Mouse (Mus musculus) liver, adult (tissue): ENCODE data around the gene Ptprm.

Source experiments
- GATA4 ChIP-seq: IDR thresholded peaks from 2 replicates; pipeline ENCODE4 v1.6.1; 2014; ENCODE audit warnings: mild to moderate bottlenecking, low read length; ENCODE audit not compliant: insufficient replicate concordance

Ptprm gene

GRCm38 (mm10) chr17:67125596-67125995 is 228.7 kb downstream of the Ptprm start:
- no peak for TF ChIP-seq GATA4

DNA sequence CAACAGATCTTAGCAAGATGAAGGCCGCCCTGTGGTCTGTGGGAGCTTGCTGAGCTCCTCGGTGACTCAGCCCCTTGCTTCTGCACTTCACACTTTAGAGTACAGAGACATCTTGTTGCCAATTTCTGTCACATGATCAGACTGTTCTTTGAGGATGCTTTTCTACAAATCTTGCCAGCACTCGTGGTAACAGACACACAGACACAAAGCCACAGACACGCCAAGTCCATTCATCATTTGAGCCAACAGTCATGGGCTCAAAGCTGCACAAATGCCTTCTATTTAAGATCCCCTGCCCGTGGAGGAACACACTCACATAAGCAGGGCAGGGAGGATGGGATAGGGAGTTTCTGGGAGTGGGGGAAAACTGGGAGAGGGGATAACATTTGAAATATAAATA is 230.0 kb downstream of the Ptprm start:
- TF ChIP-seq GATA4 = no peak

DNA sequence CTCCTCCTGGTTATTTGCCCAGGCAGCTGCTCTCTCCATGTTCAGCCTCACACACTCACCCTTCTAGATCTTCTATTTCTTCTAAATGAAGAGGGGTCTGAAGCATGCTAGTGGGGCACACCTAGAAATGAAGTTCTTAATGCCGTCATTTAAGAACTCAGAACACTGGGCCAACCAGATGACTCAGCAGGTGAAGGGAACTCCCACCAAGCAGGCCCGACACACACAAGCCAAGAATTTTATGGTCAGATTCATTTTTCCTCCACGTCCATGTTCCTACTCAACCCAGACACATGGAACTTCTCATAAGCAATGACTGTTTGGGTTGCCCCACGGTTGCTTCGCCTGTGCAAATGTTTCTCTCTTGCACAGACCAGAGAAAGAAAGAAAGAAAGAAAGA is 230.5 kb downstream of the Ptprm start:
- no peak for TF ChIP-seq GATA4

- TF ChIP-seq GATA4 = no peak
Observed at GRCm38 (mm10) chr17:67120863-67121262, 233.4 kb downstream of the Ptprm start.

DNA sequence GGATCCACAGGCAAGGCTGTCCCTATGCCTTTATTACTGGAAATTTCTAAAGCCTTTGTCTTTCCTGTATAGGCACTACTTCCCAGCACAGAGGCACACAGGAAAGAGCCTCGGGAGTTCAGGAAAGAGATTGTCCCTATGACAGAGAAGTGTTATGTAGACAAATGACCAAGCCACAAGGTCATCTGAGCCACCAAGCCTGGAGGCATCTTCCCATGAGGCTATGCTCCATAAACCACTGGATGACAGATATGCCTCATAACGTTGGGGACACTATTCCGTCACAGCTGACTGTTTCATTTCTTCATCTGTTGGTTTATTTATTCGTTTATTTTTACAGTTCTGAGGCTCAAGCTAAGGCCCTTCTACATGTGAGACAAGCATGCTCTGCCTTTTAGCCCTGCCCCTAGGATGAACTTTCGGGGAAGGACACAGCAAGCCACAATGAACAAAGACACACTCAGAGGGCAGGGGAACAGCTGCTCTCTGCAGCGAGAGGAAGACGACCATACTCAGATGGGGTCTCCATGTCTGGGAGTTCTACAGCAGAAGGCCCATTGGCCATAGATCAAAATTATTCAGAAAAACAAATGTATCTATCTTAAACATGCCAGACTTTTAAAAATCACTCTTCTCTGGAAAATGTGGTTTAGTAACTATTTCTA is 235.4 kb downstream of the Ptprm start:
- TF ChIP-seq GATA4 = no peak

DNA sequence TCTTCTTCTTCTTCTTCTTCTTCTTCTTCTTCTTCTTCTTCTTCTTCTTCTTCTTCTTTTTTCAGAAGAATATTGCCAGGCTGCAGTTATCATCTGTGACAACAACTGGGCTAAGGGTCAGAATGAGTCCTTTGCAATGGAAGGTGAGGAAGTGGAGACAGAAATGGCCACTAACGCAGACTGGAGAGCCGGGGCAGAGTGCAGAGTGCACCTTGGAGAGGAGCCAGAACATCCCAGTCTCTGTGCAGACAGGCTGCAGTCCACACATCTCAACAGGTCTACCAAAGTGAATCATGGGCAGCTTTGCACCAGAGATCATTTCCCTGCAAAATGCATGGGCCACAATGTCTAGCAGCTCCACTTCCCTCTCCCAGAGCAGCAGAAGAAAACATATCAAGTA is 239.4 kb downstream of the Ptprm start:
- TF ChIP-seq GATA4 = no peak

- TF ChIP-seq GATA4 = no peak
Observed at GRCm38 (mm10) chr17:67112679-67113078, 241.6 kb downstream of the Ptprm start.

GRCm38 (mm10) chr17:67106176-67106575 is 248.1 kb downstream of the Ptprm start:
- TF ChIP-seq GATA4 = no peak

GRCm38 (mm10) chr17:67102051-67102450 is 252.2 kb downstream of the Ptprm start:
- TF ChIP-seq GATA4 = no peak

- TF ChIP-seq GATA4 = no peak
Observed at GRCm38 (mm10) chr17:67090997-67091396, 263.3 kb downstream of the Ptprm start.

DNA sequence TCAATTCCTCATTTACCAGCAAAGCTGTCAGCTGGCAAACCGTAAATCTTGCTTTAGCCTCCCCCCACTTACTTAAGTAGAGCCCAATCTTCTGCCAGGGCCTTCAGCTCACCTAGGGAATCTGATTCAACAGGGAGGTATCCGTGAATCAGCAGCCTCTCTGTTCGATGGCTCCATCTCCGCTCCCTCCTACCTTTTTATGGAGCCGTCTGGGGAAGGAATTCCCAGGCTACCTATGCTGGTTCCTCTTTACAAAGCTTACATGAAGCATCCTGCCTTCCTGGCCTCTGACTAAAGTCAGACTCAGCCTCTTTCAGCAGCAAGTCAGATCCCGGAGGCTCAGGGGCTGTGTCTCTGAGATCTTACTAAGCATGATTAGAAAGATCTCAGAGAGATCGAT is 264.1 kb downstream of the Ptprm start:
- no peak for TF ChIP-seq GATA4

DNA sequence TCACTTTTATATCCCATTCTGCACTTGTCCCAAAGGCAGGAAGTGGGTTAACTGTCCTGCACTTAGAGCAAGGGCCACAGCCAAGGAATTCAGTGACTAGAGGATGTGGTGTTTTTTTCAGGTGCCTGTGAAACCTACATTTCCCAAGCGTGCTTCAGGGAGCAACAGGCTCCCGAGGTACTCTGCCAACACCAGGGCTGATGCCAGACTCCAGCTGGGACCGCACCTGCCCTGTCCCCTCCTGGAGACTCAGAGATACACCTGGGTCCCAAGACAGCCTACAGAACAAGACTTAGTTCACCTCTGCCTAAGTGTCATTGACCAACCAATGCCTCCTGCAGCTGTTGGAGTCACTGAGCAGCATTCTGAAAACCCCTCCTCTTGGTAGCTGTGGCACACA is 264.6 kb downstream of the Ptprm start:
- TF ChIP-seq GATA4 = no peak

DNA sequence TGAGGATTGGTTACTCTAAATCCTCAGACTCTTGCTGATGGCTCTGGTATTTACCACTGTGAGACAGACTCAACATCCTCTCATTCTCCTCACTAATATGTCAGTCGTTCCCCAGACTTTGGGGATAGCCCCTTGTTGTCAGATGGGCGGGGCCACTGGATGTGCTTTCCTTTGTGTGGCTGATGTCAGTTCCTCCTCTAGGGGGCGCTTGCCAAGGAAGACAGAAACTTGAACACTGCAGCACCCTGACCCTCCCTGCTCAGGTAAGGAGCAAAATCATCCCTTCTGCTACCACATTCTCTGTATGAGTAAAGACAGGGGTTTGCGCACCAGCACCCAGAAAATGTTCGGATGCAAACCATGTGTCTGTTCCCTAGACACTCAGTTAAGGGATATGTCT is 266.7 kb downstream of the Ptprm start:
- no peak for TF ChIP-seq GATA4

DNA sequence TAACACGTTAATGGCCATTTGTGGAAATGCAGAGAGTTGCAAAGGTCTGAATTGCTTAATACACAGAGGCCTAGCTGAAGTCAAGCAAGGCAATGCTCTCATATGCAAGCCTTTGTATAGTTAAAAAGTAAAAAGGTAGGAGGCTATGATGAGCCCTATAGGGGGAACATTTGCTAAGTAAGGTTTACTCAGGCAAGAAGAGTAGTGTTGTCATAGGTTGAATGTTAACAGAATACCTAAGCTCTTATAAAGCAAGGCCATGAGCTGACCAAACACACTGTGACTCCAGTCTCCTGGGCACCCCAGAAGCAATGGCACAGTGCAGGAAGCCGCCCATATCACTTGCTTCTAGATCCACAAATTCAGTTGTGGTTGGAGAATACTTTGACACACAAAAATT is 267.4 kb downstream of the Ptprm start:
- TF ChIP-seq GATA4 = no peak

DNA sequence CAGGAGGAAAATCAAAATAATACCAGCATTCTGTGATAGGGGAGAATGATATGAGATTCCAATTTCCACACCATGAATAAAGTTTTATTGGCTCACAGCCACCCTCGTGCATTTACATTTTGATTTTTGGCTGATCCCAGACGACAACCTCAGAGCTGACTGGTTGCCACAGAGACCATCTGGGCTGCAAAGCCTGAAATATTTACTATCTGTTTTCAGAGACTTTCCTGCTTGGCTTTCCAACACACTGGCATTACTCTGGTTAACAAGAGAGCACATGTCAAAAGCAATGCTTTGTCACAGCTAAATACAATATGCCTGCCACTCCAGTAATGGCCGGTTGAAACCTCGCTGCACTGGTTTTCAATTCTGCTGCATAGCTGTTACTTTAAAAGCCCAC is 269.8 kb downstream of the Ptprm start:
- no peak for TF ChIP-seq GATA4

GRCm38 (mm10) chr17:67084093-67084492 is 270.2 kb downstream of the Ptprm start:
- no peak for TF ChIP-seq GATA4

DNA sequence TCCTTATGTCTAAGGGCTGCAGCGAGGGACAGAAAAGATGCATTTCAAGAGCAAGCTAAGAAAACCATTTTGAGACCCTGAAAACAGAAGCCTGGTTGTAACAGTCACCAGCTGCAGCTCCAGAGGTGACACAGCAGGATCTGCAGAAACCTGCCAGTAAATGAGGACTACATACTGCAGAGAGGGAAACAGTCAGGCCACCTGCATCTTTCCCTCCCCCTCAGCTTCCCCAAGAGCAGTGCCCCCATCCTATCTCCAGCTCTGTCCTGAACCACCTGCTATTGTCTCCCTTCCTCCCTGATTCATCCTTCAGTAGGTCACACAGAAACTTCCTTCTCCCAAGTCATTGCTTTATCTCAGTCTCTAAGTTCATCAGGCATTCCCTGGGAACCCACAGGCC is 274.7 kb downstream of the Ptprm start:
- TF ChIP-seq GATA4 = no peak
